Mouse (Mus musculus) limb, embryonic 13.5 days (tissue): ENCODE measurements around the gene Gm10318. TPM values are rescaled to one million over a fixed set of nuclear protein-coding genes. Genes with fewer than 3 reads are reported as not detected.
A peak's percentile ranks its signal among the peaks of the same experiment; 100 is the strongest.

Source experiments
- ATAC-seq: fragments of 200-750 bp; cut with Nextera tagmentation; 2 replicates; pipeline ENCODE4 v1.8.0; 2017; ENCODE audit warnings: low read depth, moderate number of reproducible peaks, moderate TSS enrichment; ENCODE audit not compliant: low FRiP score
- H3K27ac ChIP-seq: fragments of 300-500 bp; sonication (generic); 2 replicates; pipeline ENCODE4 v1.5.1; 2015; ENCODE audit warnings: inconsistent platforms, mild to moderate bottlenecking, moderate library complexity
- H3K27me3 ChIP-seq: fragments of 300-500 bp; sonication (generic); 2 replicates; pipeline ENCODE4 v1.6.1; 2015; ENCODE audit warnings: mild to moderate bottlenecking, inconsistent platforms
- H3K36me3 ChIP-seq: fragments of 300-500 bp; sonication (generic); 2 replicates; pipeline ENCODE4 v1.6.1; 2015; ENCODE audit warnings: inconsistent platforms, mild to moderate bottlenecking, moderate library complexity
- H3K4me1 ChIP-seq: fragments of 300-500 bp; sonication (generic); 2 replicates; pipeline ENCODE4 v1.6.1; 2015; ENCODE audit warnings: inconsistent platforms
- H3K4me2 ChIP-seq: fragments of 300-500 bp; sonication (generic); replicated peaks from 2 replicates; pipeline ENCODE4 v1.6.1; 2015; ENCODE audit warnings: inconsistent platforms, mild to moderate bottlenecking, moderate library complexity
- H3K4me3 ChIP-seq: fragments of 300-500 bp; sonication (generic); 2 replicates; pipeline ENCODE4 v1.5.1; 2015; ENCODE audit warnings: moderate library complexity, mild to moderate bottlenecking, inconsistent platforms
- H3K9ac ChIP-seq: fragments of 300-500 bp; sonication (generic); 2 replicates; pipeline ENCODE4 v1.6.1; 2015; ENCODE audit warnings: mild to moderate bottlenecking, inconsistent platforms
- H3K9me3 ChIP-seq: fragments of 300-500 bp; sonication (generic); 2 replicates; pipeline ENCODE4 v1.6.1; 2016; ENCODE audit warnings: inconsistent platforms
- WGBS: fragments of 180-500 bp; shearing (Covaris S2); methylation state at CpG from one replicate; pipeline ENCODE4 v1.1.7; 2015; 5-methylcytosine and 5-hydroxymethylcytosine counted together
- polyA plus RNA-seq: library from polyadenylated mRNA; unstranded; fragments of >200 nt; fragmentation: Nextera tagmentation; extraction: Ambion mirVana; gene quantifications from 2 replicates; pipeline ENCODE4 v1.2.1, GENCODE M21; 2015

Gene Gm10318
- polyA plus RNA-seq, 1 experiment from 2014 or later: not detected

GRCm38 (mm10) chr10:77900903-77901818 lies 48.5 kb downstream of the Gm10318 start:
- Histone ChIP-seq H3K27ac (no peak overlapping the region), H3K4me3 (peak overlapping the region; percentile 62), H3K36me3 (no peaks in the 10 kb centered on the region), H3K4me1 (peaks cover 12% of the 10 kb centered on the region), H3K27me3 (peaks cover 18% of the 10 kb centered on the region), H3K4me2 (peak overlapping the region; percentile 83), H3K9ac (peak overlapping the region; percentile 75; the same call in 1 of the 2 replicates), H3K9me3 (no peaks in the 10 kb centered on the region)
- 83% methylated on average over 27 of the region's 27 CpGs for WGBS
- no peak for ATAC-seq

- peak overlapping the region; percentile 62 for H3K4me3 ChIP-seq
- peaks cover 18% of the 10 kb centered on the region for H3K27me3 ChIP-seq
- peak overlapping the region; percentile 83 for H3K4me2 ChIP-seq
- peaks cover 12% of the 10 kb centered on the region for H3K4me1 ChIP-seq
- H3K36me3 ChIP-seq: no peaks in the 10 kb centered on the region
- 2% methylated on average over 14 of the region's 14 CpGs for WGBS
- peak; percentile 21; the same call in 1 of the 2 replicates for ATAC-seq
- H3K27ac ChIP-seq: no peak overlapping the region
- H3K9ac ChIP-seq: peak overlapping the region; percentile 75
- no peaks in the 10 kb centered on the region for H3K9me3 ChIP-seq
Observed at GRCm38 (mm10) chr10:77901871-77902210, 49.2 kb downstream of the Gm10318 start.

GRCm38 (mm10) chr10:77902211-77902893 lies 49.7 kb downstream of the Gm10318 start, which contains the start of gene Lrrc3:
Lrrc3 (minus strand) TSS chr10:77902536.
- H3K27ac ChIP-seq: no peak within 1 kb of the TSS
- peak within 1 kb of the TSS; percentile 83 for H3K4me2 ChIP-seq
- H3K4me1 ChIP-seq: peaks cover 12% of the 10 kb centered on the region
- H3K4me3 ChIP-seq: peak within 1 kb of the TSS; percentile 62
- no peaks in the 10 kb centered on the region; the same call in 1 of the 2 replicates for H3K9me3 ChIP-seq
- ATAC-seq: peak; percentile 79
- H3K9ac ChIP-seq: peak within 1 kb of the TSS; percentile 75
- peaks cover 18% of the 10 kb centered on the region for H3K27me3 ChIP-seq
- no peaks in the 10 kb centered on the region for H3K36me3 ChIP-seq
- under 1% methylated on average over 45 of the region's 46 CpGs for WGBS

GRCm38 (mm10) chr10:77902894-77903715 lies 50.4 kb downstream of the Gm10318 start:
- Histone ChIP-seq H3K9ac (no peak overlapping the region), H3K4me1 (peaks cover 12% of the 10 kb centered on the region), H3K27me3 (peaks cover 18% of the 10 kb centered on the region), H3K9me3 (peaks cover 3% of the 10 kb centered on the region; the same call in 1 of the 2 replicates), H3K27ac (no peak overlapping the region), H3K4me2 (peak overlapping the region; percentile 83), H3K4me3 (peak overlapping the region; percentile 62), H3K36me3 (no peaks in the 10 kb centered on the region)
- 9% methylated on average over 35 of the region's 35 CpGs for WGBS
- ATAC-seq: peak; percentile 68

Other genes starting within 250 kb of the Gm10318 start
- gene Sumo3, start 246.8 kb upstream of the Gm10318 start, polyA plus RNA-seq: 389 and 422 TPM in 2 replicates
- gene Gm49325, start 246.7 kb upstream of the Gm10318 start, polyA plus RNA-seq: 3.9 TPM in 1 of 2 replicates, not detected in the other
- 89.3 and 96.0 TPM in 2 replicates for gene Ube2g2, start 230.6 kb upstream of the Gm10318 start, polyA plus RNA-seq
- gene Tspear, start 166.3 kb upstream of the Gm10318 start, polyA plus RNA-seq: 0.74 and 1.3 TPM in 2 replicates
- not detected in 2 replicates for gene Gm19402, start 162.1 kb upstream of the Gm10318 start, polyA plus RNA-seq
- gene Gm9508, start 155.6 kb upstream of the Gm10318 start, polyA plus RNA-seq: not detected in 2 replicates
- gene Gm10272, start 146.2 kb upstream of the Gm10318 start, polyA plus RNA-seq: not detected in 2 replicates
- gene Gm10024, start 141.4 kb upstream of the Gm10318 start, polyA plus RNA-seq: 0.51 TPM in 1 of 2 replicates, not detected in the other
- gene Gm10142, start 137.1 kb upstream of the Gm10318 start, polyA plus RNA-seq: not detected in 2 replicates
- 0.23 TPM in 1 of 2 replicates, not detected in the other for gene Krtap12-1, start 132.3 kb upstream of the Gm10318 start, polyA plus RNA-seq
- gene Gm10100, start 126.4 kb upstream of the Gm10318 start, polyA plus RNA-seq: not detected in 2 replicates
- gene Gm18596, start 110.2 kb upstream of the Gm10318 start, polyA plus RNA-seq: not detected in 2 replicates
- gene Gm9736, start 101.5 kb upstream of the Gm10318 start, polyA plus RNA-seq: not detected in 2 replicates
- not detected in 2 replicates for gene Gm3233, start 93.2 kb upstream of the Gm10318 start, polyA plus RNA-seq
- not detected in 2 replicates for gene Gm3238, start 81.5 kb upstream of the Gm10318 start, polyA plus RNA-seq
- not detected in 2 replicates for gene Gm7138, start 75.9 kb upstream of the Gm10318 start, polyA plus RNA-seq
- gene Gm3250, start 70.3 kb upstream of the Gm10318 start, polyA plus RNA-seq: not detected in 2 replicates
- not detected in 2 replicates for gene Gm7137, start 64.7 kb upstream of the Gm10318 start, polyA plus RNA-seq
- not detected in 2 replicates for gene Gm9639, start 57.8 kb upstream of the Gm10318 start, polyA plus RNA-seq
- not detected in 2 replicates for gene Gm19668, start 53.7 kb upstream of the Gm10318 start, polyA plus RNA-seq
- not detected in 2 replicates for gene Gm9507, start 41.0 kb upstream of the Gm10318 start, polyA plus RNA-seq
- not detected in 2 replicates for gene Gm2696, start 38.2 kb upstream of the Gm10318 start, polyA plus RNA-seq
- gene Krtap10-4, start 25.8 kb upstream of the Gm10318 start, polyA plus RNA-seq: not detected in 2 replicates
- not detected in 2 replicates for gene Krtap10-10, start 16.9 kb upstream of the Gm10318 start, polyA plus RNA-seq
- not detected in 2 replicates for gene Gm36176, start 6.1 kb upstream of the Gm10318 start, polyA plus RNA-seq
- gene Gm3285, start 9.1 kb downstream of the Gm10318 start, polyA plus RNA-seq: not detected in 2 replicates
- 4.1 and 4.7 TPM in 2 replicates for gene Lrrc3, start 49.7 kb downstream of the Gm10318 start, polyA plus RNA-seq
- gene Trpm2, start 117.7 kb downstream of the Gm10318 start, polyA plus RNA-seq: 0.28 and 0.29 TPM in 2 replicates
- 30.6 and 31.1 TPM in 2 replicates for gene 1810043G02Rik, start 125.7 kb downstream of the Gm10318 start, polyA plus RNA-seq
- 158 and 160 TPM in 2 replicates for gene Pfkl, start 157.2 kb downstream of the Gm10318 start, polyA plus RNA-seq
- gene Dnmt3l, start 189.1 kb downstream of the Gm10318 start, polyA plus RNA-seq: 0.17 TPM in 1 of 2 replicates, not detected in the other
- 0.99 and 1.0 TPM in 2 replicates for gene Aire, start 190.8 kb downstream of the Gm10318 start, polyA plus RNA-seq
- gene Icosl, start 216.4 kb downstream of the Gm10318 start, polyA plus RNA-seq: 3.8 and 3.9 TPM in 2 replicates